Mouse (Mus musculus) spleen, adult 2 months (tissue): ENCODE results near the gene Ube2j2. TPM values are rescaled to one million over a fixed set of nuclear protein-coding genes. Genes with fewer than 3 reads are reported as not detected.

Source experiments
- DNase-seq, 2 experiments: peaks; one replicate each; pipeline versions ENCODE4 v3.0.0 to v3.0.0-alpha.2; 2012 to 2021; ENCODE audit warnings: low spot score in 2 of 2, low read depth in 1 of 2
- H3K27ac ChIP-seq: fragments of 200-500 bp; 2 replicates; pipeline ENCODE4 v1.5.1; 2012; ENCODE audit warnings: low read length, inconsistent platforms; ENCODE audit not compliant: insufficient read depth
- H3K27me3 ChIP-seq: fragments of 200-500 bp; 2 replicates; pipeline ENCODE4 v1.6.1; 2012; ENCODE audit warnings: mild to moderate bottlenecking, moderate library complexity, low read length, inconsistent platforms; ENCODE audit not compliant: control insufficient read depth, insufficient read depth
- H3K36me3 ChIP-seq: fragments of 200-500 bp; 2 replicates; pipeline ENCODE4 v1.6.1; 2012; ENCODE audit warnings: mild to moderate bottlenecking, low read length, inconsistent platforms; ENCODE audit not compliant: control insufficient read depth, insufficient read depth
- H3K4me1 ChIP-seq: fragments of 200-500 bp; 2 replicates; pipeline ENCODE4 v1.6.1; 2011; ENCODE audit warnings: inconsistent platforms; ENCODE audit not compliant: control insufficient read depth, insufficient read depth, insufficient read length
- H3K4me3 ChIP-seq: fragments of 200-500 bp; 2 replicates; pipeline ENCODE4 v1.5.1; 2011; ENCODE audit warnings: mild to moderate bottlenecking, inconsistent platforms; ENCODE audit not compliant: insufficient read depth, insufficient read length; ENCODE audit errors: extremely low read depth
- CTCF ChIP-seq: fragments of 200-500 bp; IDR thresholded peaks from 2 replicates; pipeline ENCODE4 v1.5.1; 2011; ENCODE audit warnings: mild to moderate bottlenecking, inconsistent platforms; ENCODE audit not compliant: insufficient read depth, insufficient read length, insufficient replicate concordance; ENCODE audit errors: extremely low read depth
- POLR2A ChIP-seq: fragments of 200-500 bp; IDR thresholded peaks from 2 replicates; pipeline ENCODE4 v1.6.1; 2011; ENCODE audit warnings: low read depth, low read length, inconsistent platforms
- WGBS: fragments of 180-500 bp; shearing (Covaris S2); methylation state at CpG from one replicate; pipeline ENCODE4 v1.1.7; 2018; 5-methylcytosine and 5-hydroxymethylcytosine counted together
- polyA plus RNA-seq: library from polyadenylated mRNA; depleted of rRNA; stranded (reverse); fragments of >200 nt; gene quantifications from 2 replicates; pipeline ENCODE4 v1.2.3, GENCODE M21; 2012

The Ube2j2 gene
- polyA plus RNA-seq, 1 experiment, result 53.6 TPM

DNA sequence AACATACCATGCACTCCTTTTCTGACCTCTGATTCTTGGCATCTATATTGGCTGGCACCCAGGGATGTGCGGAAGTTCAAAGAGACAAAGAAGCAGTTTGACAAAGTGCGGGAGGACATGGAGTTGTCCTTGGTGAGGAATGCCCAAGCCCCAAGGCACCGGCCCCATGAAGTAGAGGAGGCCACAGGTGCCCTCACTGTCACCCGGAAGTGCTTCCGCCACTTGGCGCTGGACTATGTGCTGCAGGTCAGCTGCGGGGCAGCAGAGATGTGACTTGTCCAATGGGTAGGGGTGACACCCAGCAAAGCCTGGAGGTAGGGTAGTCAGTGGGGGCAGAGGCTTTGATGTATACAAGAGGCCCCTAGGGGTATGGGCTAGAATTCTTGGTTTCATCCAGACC is 44.3 kb upstream of the Ube2j2 start:
- Histone ChIP-seq H3K4me1 (peaks cover 4% of the 10 kb centered on the region; the same call in 1 of the 2 replicates), H3K36me3 (peaks cover 37% of the 10 kb centered on the region), H3K27me3 (no peaks in the 10 kb centered on the region), H3K27ac (no peak overlapping the region), H3K4me3 (no peak overlapping the region)
- TF ChIP-seq POLR2A, result no peak
- DNase-seq, result no peak
- 94% methylated on average over 7 of the region's 7 CpGs for WGBS

GRCm38 (mm10) chr4:155901205-155901604 is 42.4 kb upstream of the Ube2j2 start:
- DNase-seq, result no peak
- peaks cover 40% of the 10 kb centered on the region for H3K36me3 ChIP-seq
- H3K27me3 ChIP-seq, result no peaks in the 10 kb centered on the region
- WGBS, result 66% methylated on average over 3 of the region's 3 CpGs
- H3K27ac ChIP-seq, result no peak overlapping the region
- TF ChIP-seq POLR2A (no peak), CTCF (no peak)
- no peak overlapping the region for H3K4me3 ChIP-seq
- H3K4me1 ChIP-seq, result no peaks in the 10 kb centered on the region

- no peak for TF ChIP-seq CTCF
- TF ChIP-seq POLR2A, result no peak
- H3K36me3 ChIP-seq, result peaks cover 40% of the 10 kb centered on the region
- H3K4me1 ChIP-seq, result no peaks in the 10 kb centered on the region
- no peak overlapping the region for H3K4me3 ChIP-seq
- no peaks in the 10 kb centered on the region for H3K27me3 ChIP-seq
- H3K27ac ChIP-seq, result no peak overlapping the region
- 94% methylated on average over 13 of the region's 13 CpGs for WGBS
- no peak for DNase-seq
Measured at GRCm38 (mm10) chr4:155903246-155903645, 40.4 kb upstream of the Ube2j2 start.

GRCm38 (mm10) chr4:155904318-155905102 is 39.1 kb upstream of the Ube2j2 start:
- no peak for TF ChIP-seq CTCF
- no peak for TF ChIP-seq POLR2A
- Histone ChIP-seq H3K36me3 (peaks cover 34% of the 10 kb centered on the region), H3K27me3 (no peaks in the 10 kb centered on the region), H3K4me3 (no peak overlapping the region), H3K27ac (no peak overlapping the region), H3K4me1 (no peaks in the 10 kb centered on the region)
- 93% methylated on average over 13 of the region's 13 CpGs for WGBS
- no peak for DNase-seq

GRCm38 (mm10) chr4:155905634-155906033 is 38.0 kb upstream of the Ube2j2 start:
- TF ChIP-seq CTCF (no peak), POLR2A (no peak)
- H3K27me3 ChIP-seq, result no peaks in the 10 kb centered on the region
- H3K27ac ChIP-seq, result no peak overlapping the region
- no peaks in the 10 kb centered on the region for H3K4me1 ChIP-seq
- H3K36me3 ChIP-seq, result peaks cover 27% of the 10 kb centered on the region
- no peak overlapping the region for H3K4me3 ChIP-seq
- no peak for DNase-seq
- 95% methylated on average over 13 of the region's 13 CpGs for WGBS

DNA sequence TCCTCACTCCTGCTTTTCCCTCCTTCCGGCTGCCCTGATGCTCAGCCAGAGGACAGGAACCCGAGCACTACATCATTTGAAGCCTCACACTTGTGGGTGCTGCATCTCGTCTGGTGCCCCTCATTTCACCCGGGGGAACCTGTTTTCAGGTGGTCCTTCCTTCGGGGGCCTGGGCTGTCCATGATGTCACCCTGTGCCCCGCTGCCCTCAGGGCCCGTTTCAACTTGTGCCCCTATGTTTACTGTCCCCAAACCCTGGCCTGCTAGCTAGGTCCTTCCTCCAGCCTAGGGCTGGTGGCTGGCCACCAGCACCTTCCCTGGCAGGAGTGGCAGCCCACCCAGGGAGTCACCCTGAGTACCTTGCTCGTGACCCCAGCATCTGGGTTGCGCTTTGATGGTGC is 37.5 kb upstream of the Ube2j2 start:
- Histone ChIP-seq H3K27me3 (no peaks in the 10 kb centered on the region), H3K36me3 (peaks cover 22% of the 10 kb centered on the region), H3K4me3 (no peak overlapping the region), H3K4me1 (no peaks in the 10 kb centered on the region), H3K27ac (no peak overlapping the region)
- TF ChIP-seq CTCF (no peak), POLR2A (no peak)
- DNase-seq, result no peak
- 96% methylated on average over 9 of the region's 9 CpGs for WGBS

DNA sequence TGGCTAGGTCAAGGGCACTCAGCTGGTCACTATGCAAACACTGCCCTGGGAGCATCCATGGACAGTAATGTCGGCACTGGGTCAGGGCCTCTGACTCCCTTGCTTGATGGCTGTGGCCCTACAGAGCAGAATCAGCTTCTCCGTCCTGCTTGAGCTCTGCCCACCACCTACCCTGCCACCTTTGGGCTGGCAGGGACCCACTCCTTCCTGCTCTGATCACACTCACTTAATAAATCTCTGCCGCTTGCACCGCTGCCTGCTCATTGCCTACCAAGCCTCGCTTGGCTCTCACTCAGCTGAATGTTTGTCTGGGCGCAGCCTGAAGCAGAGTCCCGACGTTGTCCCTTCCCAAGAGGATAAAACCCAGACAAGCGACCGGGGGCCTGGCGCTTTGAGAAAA is 36.6 kb upstream of the Ube2j2 start:
- WGBS, result 94% methylated on average over 11 of the region's 11 CpGs
- Histone ChIP-seq H3K4me3 (no peak overlapping the region), H3K4me1 (no peaks in the 10 kb centered on the region), H3K36me3 (peaks cover 18% of the 10 kb centered on the region), H3K27ac (no peak overlapping the region), H3K27me3 (no peaks in the 10 kb centered on the region)
- no peak for TF ChIP-seq POLR2A
- TF ChIP-seq CTCF, result no peak
- no peak for DNase-seq
